Mouse (Mus musculus) limb, embryonic 11.5 days (tissue): ENCODE results near the gene Jag1. TPM values are rescaled to one million over a fixed set of nuclear protein-coding genes. Genes with fewer than 3 reads are reported as not detected.

ENCODE experiments used
- ATAC-seq: fragments of 200-750 bp; cut with Nextera tagmentation; 2 replicates; pipeline ENCODE4 v1.8.0; 2017; ENCODE audit warnings: low read depth; ENCODE audit not compliant: insufficient number of reproducible peaks, low FRiP score, low TSS enrichment
- DNase-seq: peaks from one replicate; pipeline ENCODE4 v3.0.0-alpha.2; 2015; ENCODE audit warnings: low spot score
- H3K27ac ChIP-seq: fragments of 300-500 bp; sonication (generic); replicated peaks from 2 replicates; pipeline ENCODE4 v1.5.1; 2014; ENCODE audit warnings: low read depth, mild to moderate bottlenecking, low read length
- H3K27me3 ChIP-seq: fragments of 300-500 bp; sonication (generic); 2 replicates; pipeline ENCODE4 v1.6.1; 2014; ENCODE audit warnings: mild to moderate bottlenecking, low read length, mixed read lengths; ENCODE audit not compliant: control insufficient read depth, insufficient read depth
- H3K36me3 ChIP-seq: fragments of 300-500 bp; sonication (generic); 2 replicates; pipeline ENCODE4 v1.6.1; 2014; ENCODE audit warnings: mild to moderate bottlenecking, low read length, moderate library complexity, mixed read lengths; ENCODE audit not compliant: control insufficient read depth, insufficient read depth
- H3K4me1 ChIP-seq: fragments of 300-500 bp; sonication (generic); 2 replicates; pipeline ENCODE4 v1.6.1; 2014; ENCODE audit warnings: low read length, mixed read lengths; ENCODE audit not compliant: control insufficient read depth, insufficient read depth
- H3K4me2 ChIP-seq: fragments of 300-500 bp; sonication (generic); 2 replicates; pipeline ENCODE4 v1.6.1; 2014; ENCODE audit warnings: low read depth, mild to moderate bottlenecking, moderate library complexity; ENCODE audit not compliant: severe bottlenecking
- H3K4me3 ChIP-seq: fragments of 300-500 bp; sonication (generic); 2 replicates; pipeline ENCODE4 v1.5.1; 2014; ENCODE audit warnings: low read depth, low read length
- H3K9ac ChIP-seq: fragments of 300-500 bp; sonication (generic); 2 replicates; pipeline ENCODE4 v1.6.1; 2014; ENCODE audit warnings: mild to moderate bottlenecking, low read length
- H3K9me3 ChIP-seq: fragments of 300-500 bp; sonication (generic); 2 replicates; pipeline ENCODE4 v1.6.1; 2016; ENCODE audit warnings: low read length; ENCODE audit not compliant: control insufficient read depth
- WGBS: fragments of 180-500 bp; shearing (Covaris S2); extraction: QIAGEN DNeasy Blood & Tissue Kit; methylation state at CpG from one replicate; pipeline ENCODE4 v1.1.7; 2014; 5-methylcytosine and 5-hydroxymethylcytosine counted together
- polyA plus RNA-seq: library from polyadenylated mRNA; unstranded; fragments of >200 nt; fragmentation: Nextera tagmentation; extraction: Ambion mirVana; gene quantifications from 2 replicates; pipeline ENCODE4 v1.2.1, GENCODE M21; 2014

Jag1 gene
- polyA plus RNA-seq, 1 experiment from 2014 or later = 23.3 TPM

GRCm38 (mm10) chr2:137081001-137081400, 35.4 kb downstream of the Jag1 start:
- Histone ChIP-seq H3K27me3 (no peaks in the 10 kb centered on the region), H3K27ac (no peak overlapping the region), H3K9ac (no peak overlapping the region), H3K9me3 (no peaks in the 10 kb centered on the region), H3K4me1 (peaks cover 9% of the 10 kb centered on the region; the same call in 1 of the 2 replicates), H3K4me3 (no peak overlapping the region), H3K36me3 (peaks cover 2% of the 10 kb centered on the region; the same call in 1 of the 2 replicates), H3K4me2 (no peak overlapping the region)
- DNase-seq (no peak), ATAC-seq (no peak)
- WGBS = 84% methylated on average over 7 of the region's 7 CpGs

GRCm38 (mm10) chr2:137080468-137080867, 36.0 kb downstream of the Jag1 start:
- 72% methylated on average over 6 of the region's 6 CpGs for WGBS
- H3K27me3 ChIP-seq = no peaks in the 10 kb centered on the region
- no peak overlapping the region for H3K4me3 ChIP-seq
- no peaks in the 10 kb centered on the region; the same call in 1 of the 2 replicates for H3K36me3 ChIP-seq
- no peak overlapping the region for H3K27ac ChIP-seq
- H3K9me3 ChIP-seq = no peaks in the 10 kb centered on the region
- no peak overlapping the region for H3K4me2 ChIP-seq
- no peak for DNase-seq
- no peak overlapping the region for H3K9ac ChIP-seq
- peaks cover 9% of the 10 kb centered on the region; the same call in 1 of the 2 replicates for H3K4me1 ChIP-seq
- no peak for ATAC-seq

- no peak overlapping the region for H3K4me2 ChIP-seq
- ATAC-seq (no peak), DNase-seq (no peak)
- H3K36me3 ChIP-seq = no peaks in the 10 kb centered on the region; the same call in 1 of the 2 replicates
- no peaks in the 10 kb centered on the region for H3K9me3 ChIP-seq
- no peak overlapping the region for H3K9ac ChIP-seq
- no peaks in the 10 kb centered on the region for H3K27me3 ChIP-seq
- peaks cover 9% of the 10 kb centered on the region; the same call in 1 of the 2 replicates for H3K4me1 ChIP-seq
- H3K4me3 ChIP-seq = no peak overlapping the region
- 31% methylated on average over 10 of the region's 10 CpGs for WGBS
- no peak overlapping the region for H3K27ac ChIP-seq
Observed at GRCm38 (mm10) chr2:137079721-137080320, 36.6 kb downstream of the Jag1 start.

GRCm38 (mm10) chr2:137078771-137079170, 37.7 kb downstream of the Jag1 start:
- ATAC-seq (no peak), DNase-seq (no peak)
- Histone ChIP-seq H3K9me3 (no peaks in the 10 kb centered on the region), H3K4me2 (no peak overlapping the region), H3K4me3 (no peak overlapping the region), H3K4me1 (peaks cover 12% of the 10 kb centered on the region), H3K9ac (no peak overlapping the region), H3K27ac (no peak overlapping the region), H3K36me3 (no peaks in the 10 kb centered on the region), H3K27me3 (no peaks in the 10 kb centered on the region)
- 60% methylated on average over 4 of the region's 4 CpGs for WGBS

GRCm38 (mm10) chr2:137074313-137074620, 42.2 kb downstream of the Jag1 start:
- H3K4me1 ChIP-seq = peaks cover 8% of the 10 kb centered on the region; the same call in 1 of the 2 replicates
- no peak for ATAC-seq
- H3K36me3 ChIP-seq = no peaks in the 10 kb centered on the region
- no peak overlapping the region for H3K9ac ChIP-seq
- no peak overlapping the region for H3K27ac ChIP-seq
- no peaks in the 10 kb centered on the region for H3K9me3 ChIP-seq
- peak; percentile 20 for DNase-seq
- no peaks in the 10 kb centered on the region for H3K27me3 ChIP-seq
- 32% methylated on average over 2 of the region's 2 CpGs for WGBS
- H3K4me2 ChIP-seq = no peak overlapping the region
- H3K4me3 ChIP-seq = no peak overlapping the region

- no peak overlapping the region for H3K9ac ChIP-seq
- H3K27me3 ChIP-seq = no peaks in the 10 kb centered on the region
- peaks cover 8% of the 10 kb centered on the region; the same call in 1 of the 2 replicates for H3K4me1 ChIP-seq
- DNase-seq = peak; percentile 30
- ATAC-seq = no peak
- 35% methylated on average over 16 of the region's 16 CpGs for WGBS
- no peak overlapping the region for H3K27ac ChIP-seq
- no peaks in the 10 kb centered on the region for H3K9me3 ChIP-seq
- H3K36me3 ChIP-seq = no peaks in the 10 kb centered on the region
- H3K4me3 ChIP-seq = no peak overlapping the region
- H3K4me2 ChIP-seq = no peak overlapping the region
Observed at GRCm38 (mm10) chr2:137073473-137074312, 42.8 kb downstream of the Jag1 start.

GRCm38 (mm10) chr2:137067479-137068110, 48.8 kb downstream of the Jag1 start:
- no peaks in the 10 kb centered on the region for H3K9me3 ChIP-seq
- ATAC-seq (no peak), DNase-seq (peak; percentile 18)
- H3K9ac ChIP-seq = no peak overlapping the region
- WGBS = 91% methylated on average over 10 of the region's 10 CpGs
- no peak overlapping the region for H3K27ac ChIP-seq
- no peaks in the 10 kb centered on the region for H3K4me1 ChIP-seq
- no peak overlapping the region for H3K4me3 ChIP-seq
- no peaks in the 10 kb centered on the region for H3K36me3 ChIP-seq
- no peaks in the 10 kb centered on the region for H3K27me3 ChIP-seq
- no peak overlapping the region for H3K4me2 ChIP-seq

- WGBS = 93% methylated on average over 3 of the region's 3 CpGs
- H3K27me3 ChIP-seq = no peaks in the 10 kb centered on the region
- no peaks in the 10 kb centered on the region for H3K9me3 ChIP-seq
- no peak overlapping the region for H3K4me2 ChIP-seq
- no peak overlapping the region for H3K9ac ChIP-seq
- no peak overlapping the region for H3K27ac ChIP-seq
- DNase-seq (peak; percentile 14), ATAC-seq (no peak)
- no peak overlapping the region for H3K4me3 ChIP-seq
- no peaks in the 10 kb centered on the region for H3K36me3 ChIP-seq
- no peaks in the 10 kb centered on the region for H3K4me1 ChIP-seq
Observed at GRCm38 (mm10) chr2:137064513-137064912, 51.9 kb downstream of the Jag1 start.
